Mouse (Mus musculus): ENCODE data around the gene Tmem114.

DNA sequence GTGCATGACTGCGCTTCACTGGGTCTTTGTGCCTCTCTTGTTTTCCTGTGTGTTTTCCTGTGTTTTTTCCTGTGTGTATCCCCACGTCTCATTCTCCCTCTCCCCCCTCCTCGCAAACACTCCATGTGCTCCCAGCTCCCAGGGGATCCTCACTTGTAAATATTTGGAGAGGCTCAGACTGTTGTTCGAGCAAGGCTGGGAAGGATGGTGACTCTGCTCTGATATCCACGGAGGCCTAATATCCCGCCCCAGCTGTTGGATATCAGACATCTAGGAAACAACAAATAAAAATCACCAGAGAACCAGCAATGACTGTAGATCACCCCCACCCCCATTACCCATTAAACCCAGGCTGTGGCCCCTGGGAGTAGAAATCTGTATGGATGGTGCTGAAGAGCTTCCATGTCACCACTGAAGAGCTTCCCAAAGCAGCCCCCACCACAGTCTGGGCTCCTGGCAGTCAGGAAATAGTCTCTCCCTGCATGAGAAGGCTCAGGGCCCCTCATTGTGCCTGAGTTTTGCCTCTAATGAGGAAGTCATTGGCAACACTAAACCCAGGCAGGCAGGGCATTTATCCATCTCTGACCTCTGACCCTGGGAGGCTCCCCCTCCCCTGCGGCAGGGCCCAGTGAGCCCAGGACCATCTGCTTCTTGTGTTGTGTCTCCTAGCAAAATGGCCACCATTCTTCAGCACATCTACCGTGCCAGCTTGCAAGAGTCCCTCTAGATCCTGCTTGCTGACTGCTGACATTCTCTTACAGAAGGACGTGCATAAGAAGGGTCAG lies 23.6 kb downstream of the Tmem114 start:
- TF ChIP-seq EP300 (IDR thresholded peaks at IDR 0.05; ENCODE audit: insufficient read depth, low read depth, low read length) (no peak), POLR2A (IDR thresholded peaks at IDR 0.05; ENCODE audit: insufficient read depth, low read length) (no peak)

Measured in ES-Bruce4 (cell line).